Mouse (Mus musculus) layer of hippocampus, adult 6 months (tissue): Measurements from ENCODE around the gene Srsy. TPM values are rescaled to one million over a fixed set of nuclear protein-coding genes. Genes with fewer than 3 reads are reported as not detected.

ENCODE experiments used
- long read RNA-seq, 2 experiments: library from polyadenylated mRNA; unstranded; transcript quantifications; one replicate each; pipeline ENCODE4 v2.0.0; 2019 to 2020
- polyA plus RNA-seq: library from polyadenylated mRNA; unstranded; fragments of <200 nt; fragmentation: Nextera tagmentation; gene quantifications from 2 replicates; pipeline ENCODE4 v1.2.3, GENCODE M21; 2021

Gene Srsy
- polyA plus RNA-seq: not detected in 2 replicates
- long read RNA-seq, experiment 1: 0 reads
- long read RNA-seq, experiment 2: 0 reads

DNA sequence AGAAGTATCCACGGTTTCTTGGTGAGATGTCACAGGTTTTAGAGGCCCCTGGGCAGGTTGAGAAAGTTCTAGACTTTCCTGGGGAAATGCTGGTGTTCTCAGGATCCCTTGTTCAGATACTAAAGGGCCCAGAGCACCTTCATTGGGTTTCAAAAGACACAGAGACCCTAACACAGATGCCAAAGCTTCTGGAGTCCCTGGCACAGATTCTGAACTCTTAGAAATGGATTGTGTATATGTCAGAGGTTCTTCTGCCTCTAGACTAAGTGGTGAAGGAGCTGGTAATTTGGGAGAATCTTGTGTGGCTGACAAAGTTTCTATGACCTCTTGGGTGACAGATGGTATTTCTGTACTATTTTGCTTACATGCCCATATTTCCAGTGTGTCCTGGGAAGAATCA, at the start of gene Srsy:
TSS of gene Srsy (minus strand) at position 101 of the 400 bp plus-strand sequence.

Other genes with a start within 250 kb of the Srsy start
- not detected in 2 replicates for gene Gm21904, start 91.1 kb downstream of the Srsy start, polyA plus RNA-seq
- gene Gm20772, start 62.6 kb downstream of the Srsy start, polyA plus RNA-seq: not detected in 2 replicates
- gene Gm20831, start 62.6 kb downstream of the Srsy start, polyA plus RNA-seq: not detected in 2 replicates
- gene Gm21764, start 124.5 kb upstream of the Srsy start, polyA plus RNA-seq: not detected in 2 replicates
- not detected in 2 replicates for gene Ssty1, start 151.8 kb upstream of the Srsy start, polyA plus RNA-seq